Mouse (Mus musculus): ENCODE results near the gene Bahcc1.
A peak's percentile ranks its signal among the peaks of the same experiment; 100 is the strongest.

Gene Bahcc1

DNA sequence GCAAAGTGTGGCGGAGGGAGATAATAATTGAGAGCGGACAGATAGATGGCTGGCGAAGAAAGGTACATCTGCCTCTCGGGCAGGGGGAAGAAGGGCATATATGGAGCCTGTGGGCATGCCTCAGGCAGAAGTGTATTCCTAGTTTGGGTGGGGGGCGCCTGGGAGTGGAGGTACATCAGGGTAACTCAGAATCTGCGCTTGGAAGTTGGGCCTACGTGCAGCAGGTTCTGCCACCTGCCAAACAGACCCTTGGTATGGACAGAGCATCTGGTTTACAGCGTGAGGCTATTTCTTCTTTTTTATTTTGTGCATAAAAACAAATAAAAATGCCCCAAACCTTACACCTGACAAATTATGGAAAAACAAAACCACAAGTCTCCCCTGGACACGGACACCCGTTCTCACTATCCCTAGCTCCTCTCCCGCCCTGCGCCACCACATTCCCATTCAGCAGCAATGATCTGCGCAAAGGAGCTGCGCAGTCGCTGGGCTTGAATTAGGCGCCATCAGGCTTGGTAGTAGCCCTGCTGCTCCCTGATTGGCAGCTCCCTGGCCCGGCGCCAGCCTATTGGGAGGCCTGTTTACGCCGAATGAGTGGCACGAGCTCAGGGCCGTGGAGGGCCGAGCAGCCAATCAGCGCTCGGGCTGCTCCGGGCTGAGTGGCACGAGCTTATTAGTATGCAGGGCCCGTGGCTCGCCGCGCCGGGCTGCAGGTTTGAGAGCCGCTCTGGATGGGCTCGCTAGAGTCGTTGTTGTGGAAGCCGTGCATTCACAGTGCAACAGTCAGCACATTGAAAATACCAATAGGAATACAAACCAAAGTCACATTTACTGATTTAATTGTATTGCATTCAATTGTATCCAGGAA is at the start of gene Bahcc1:
TSS of gene Bahcc1 (plus strand) at position 718 of the 868 bp plus-strand sequence.
- DNase-seq (ENCODE audit: low spot score) = peak; percentile 100

- DNase-seq (ENCODE audit: low spot score) = no peak
These were observed 49.6 kb upstream of the Bahcc1 start for GRCm38 (mm10) chr11:120183180-120183579.

- DNase-seq (ENCODE audit: low spot score) = no peak
These were observed 49.0 kb upstream of the Bahcc1 start for GRCm38 (mm10) chr11:120183708-120184107.

DNA sequence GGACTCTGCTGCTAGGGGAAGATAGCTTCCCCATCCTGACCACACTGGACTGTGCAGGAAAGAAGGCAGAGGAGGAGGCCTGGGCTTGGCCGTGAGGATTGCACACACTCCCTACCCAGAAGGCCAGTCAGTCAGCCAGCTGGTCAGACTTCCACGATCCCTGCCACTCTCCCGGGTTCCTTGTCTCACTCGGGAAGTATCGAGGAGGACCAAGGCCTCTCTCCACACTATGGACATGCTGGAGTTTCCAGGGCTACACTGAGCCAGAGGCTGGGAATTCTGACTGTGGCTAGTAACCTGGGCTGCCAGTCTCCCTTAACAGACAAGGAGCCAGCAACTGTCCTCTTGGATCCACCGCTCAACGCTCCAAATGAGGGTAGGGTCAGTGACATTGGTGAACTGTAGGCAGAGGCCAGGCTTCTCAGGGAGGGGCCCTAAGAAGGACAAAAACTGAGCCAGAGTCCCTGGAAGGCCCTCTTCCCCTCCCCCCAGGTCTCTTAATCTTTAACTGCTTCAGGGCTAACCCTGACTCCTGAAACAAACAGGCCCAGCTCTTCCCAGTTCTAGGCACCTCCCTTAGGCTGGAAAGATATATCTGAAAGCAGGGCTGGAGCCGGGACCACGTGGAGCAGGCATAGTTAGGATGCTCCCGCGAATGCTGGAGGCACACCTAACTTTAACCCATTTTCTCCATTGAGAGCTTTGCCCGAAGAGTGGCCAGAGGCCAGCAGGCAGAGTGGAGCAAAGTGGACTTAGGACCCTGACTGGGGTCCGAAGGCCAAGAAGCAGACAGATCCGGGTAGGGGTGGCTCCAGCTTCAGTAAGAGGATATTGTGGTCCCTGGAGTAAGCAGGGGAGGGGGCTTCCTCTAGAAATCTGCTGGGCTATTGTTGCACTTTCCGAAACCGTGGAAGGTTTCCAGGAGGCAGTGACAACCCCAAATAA is 48.1 kb upstream of the Bahcc1 start:
- no peak for DNase-seq (ENCODE audit: low spot score)

GRCm38 (mm10) chr11:120185316-120186141 is 47.2 kb upstream of the Bahcc1 start:
- DNase-seq (ENCODE audit: low spot score) = no peak

- no peak for DNase-seq (ENCODE audit: low spot score)
These were observed 46.5 kb upstream of the Bahcc1 start for GRCm38 (mm10) chr11:120186145-120186740.

DNA sequence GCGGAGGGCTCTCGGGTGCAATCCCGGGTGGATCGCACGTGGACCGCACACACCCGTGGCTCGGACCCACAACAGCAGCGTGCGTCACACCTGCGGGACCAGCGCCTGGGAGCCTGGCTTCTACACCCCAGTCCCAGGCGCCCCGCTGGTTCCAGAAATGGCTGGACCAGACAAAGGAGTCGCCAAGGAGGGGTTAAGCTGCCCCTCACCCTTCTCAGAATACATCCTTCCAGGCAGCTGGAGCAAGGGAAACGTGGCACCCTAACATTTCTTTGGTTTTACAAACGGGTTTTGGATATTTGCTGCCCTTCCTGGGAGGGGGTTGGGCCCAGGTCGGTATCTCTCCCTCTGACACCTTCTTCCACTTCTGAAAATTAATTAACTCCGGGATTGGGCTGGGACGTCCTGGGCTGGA is 45.9 kb upstream of the Bahcc1 start:
- DNase-seq (ENCODE audit: low spot score) = peak; percentile 17

- DNase-seq (ENCODE audit: low spot score) = peak; percentile 28
These were observed 45.3 kb upstream of the Bahcc1 start for GRCm38 (mm10) chr11:120187236-120188101.

DNA sequence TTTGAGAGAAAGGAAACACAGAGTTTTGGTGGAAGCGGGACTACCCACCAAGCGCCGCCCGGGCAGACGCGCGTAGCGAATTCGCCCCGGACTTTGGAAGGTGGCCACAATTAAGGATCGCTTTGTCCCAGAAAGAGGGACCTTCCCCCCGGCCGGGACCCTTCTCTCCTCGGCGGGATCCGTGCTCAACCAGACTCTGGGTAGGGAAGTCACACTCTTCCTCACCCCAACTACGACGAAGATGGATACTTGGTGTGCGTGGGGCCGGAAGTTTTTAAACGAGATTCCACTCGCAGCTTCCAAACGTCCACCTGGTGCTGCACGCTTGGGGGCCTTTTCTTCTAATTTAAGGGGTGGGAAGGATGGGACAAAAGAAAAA is 44.7 kb upstream of the Bahcc1 start:
- DNase-seq (ENCODE audit: low spot score) = peak; percentile 50

DNA sequence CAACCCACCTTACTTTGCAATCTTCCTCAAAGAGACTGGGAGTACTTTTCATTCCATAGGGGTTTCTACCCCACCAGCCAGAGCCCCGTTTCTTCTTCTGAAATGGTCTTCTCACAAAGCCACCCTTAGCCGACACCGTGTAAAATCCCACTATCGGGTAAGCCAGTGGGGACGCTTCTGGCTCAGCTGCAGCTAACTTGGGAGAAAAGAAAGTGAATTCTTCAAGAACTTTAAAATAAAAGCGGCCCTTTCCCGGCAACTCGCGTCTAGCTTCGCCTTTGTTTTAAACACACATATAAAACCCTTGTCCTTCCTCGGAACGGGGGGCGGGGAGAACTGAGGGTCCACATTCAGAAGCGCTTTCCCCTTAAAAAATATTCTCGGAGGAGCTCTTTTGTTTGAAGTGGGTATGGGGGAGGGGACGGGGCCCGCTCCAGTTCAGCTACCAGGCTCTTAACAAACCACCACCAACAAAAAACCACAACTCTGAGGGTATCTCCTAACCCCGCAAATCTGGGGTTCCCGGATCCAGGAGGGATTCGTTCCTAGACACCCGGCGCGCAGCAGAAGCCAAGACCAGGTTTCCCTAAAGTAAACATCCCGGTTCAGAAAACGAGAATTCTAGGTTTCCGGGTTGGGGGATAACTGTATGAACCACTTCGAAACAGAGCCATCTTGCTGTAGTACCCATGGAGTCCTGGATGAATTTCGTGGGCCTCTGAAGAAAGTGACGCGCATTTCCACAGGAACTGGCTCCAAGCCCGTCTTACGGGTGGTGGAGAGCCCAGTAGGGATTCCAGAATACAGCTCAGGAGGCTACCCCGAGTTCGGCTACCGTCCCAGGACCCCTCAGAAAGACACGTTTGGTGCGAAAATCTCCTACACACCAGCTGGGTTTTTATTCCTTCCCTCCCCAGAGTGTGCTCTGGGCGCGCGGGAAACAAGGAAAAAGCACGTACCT is 44.0 kb upstream of the Bahcc1 start:
- DNase-seq (ENCODE audit: low spot score) = peak; percentile 58

GRCm38 (mm10) chr11:120189459-120190312 is 43.1 kb upstream of the Bahcc1 start:
- peak; percentile 95 for DNase-seq (ENCODE audit: low spot score)

DNA sequence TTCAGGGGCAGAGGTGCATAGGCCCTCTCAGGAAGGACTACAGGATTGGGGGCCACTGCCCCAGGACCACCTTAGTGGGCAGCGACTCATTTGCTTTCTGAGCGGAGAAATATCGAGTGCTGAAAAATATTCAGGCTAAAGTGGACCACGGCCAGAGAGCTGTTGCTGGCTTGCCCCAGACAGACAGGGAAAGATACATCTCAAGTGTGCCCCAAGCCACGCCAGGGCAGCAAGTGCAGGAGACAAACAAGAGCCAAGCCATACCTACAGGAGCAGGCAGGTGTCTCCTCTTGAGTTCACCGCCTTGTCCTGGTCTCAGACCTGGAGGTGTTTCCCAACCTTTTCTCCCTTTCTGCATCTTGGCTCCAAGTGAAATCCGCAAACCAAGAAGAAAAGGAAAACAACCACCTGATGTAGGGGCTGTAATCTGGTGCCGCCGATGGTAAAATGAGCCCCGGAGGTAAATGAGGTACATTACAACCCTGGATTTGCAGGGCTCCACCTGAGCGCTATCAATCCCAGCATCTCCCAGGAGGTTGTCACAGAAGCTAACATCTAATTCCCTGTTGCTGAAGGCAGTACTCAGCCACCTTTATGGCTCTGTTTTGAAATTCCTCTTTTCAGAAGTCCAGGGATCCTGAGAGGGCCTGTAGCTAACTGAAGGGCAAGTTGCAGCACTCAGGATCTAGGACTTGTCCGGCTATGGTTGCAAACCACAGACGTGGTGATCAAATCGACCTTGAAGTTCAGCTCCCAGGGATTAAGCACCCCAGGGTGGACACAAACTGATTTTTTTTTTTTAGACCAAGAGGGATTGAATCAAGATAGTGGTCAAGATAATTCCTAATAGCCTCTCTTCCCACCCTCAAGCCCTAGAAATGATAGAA is 42.0 kb upstream of the Bahcc1 start:
- no peak for DNase-seq (ENCODE audit: low spot score)

- no peak for DNase-seq (ENCODE audit: low spot score)
These were observed 33.9 kb upstream of the Bahcc1 start for GRCm38 (mm10) chr11:120198831-120199230.

GRCm38 (mm10) chr11:120199766-120200165 is 33.0 kb upstream of the Bahcc1 start:
- DNase-seq (ENCODE audit: low spot score) = no peak

DNA sequence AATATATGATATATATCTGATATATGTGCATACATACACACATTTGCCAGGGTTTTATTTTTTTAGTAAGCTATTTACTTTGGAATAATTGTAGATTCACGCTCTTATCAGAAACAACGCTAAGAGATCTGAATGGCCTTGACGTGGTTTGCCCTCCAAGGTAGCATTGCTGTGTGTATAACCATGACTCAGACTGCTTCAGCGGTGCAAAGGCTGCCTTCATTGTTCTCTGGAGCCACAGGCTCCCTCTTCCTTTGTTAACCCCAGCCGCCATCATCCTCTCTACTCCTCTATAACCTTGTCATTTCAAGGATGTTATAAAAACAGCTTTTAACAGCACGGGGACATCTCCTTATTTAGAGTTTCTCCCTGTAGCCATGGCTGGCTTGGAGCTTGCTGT is 32.1 kb upstream of the Bahcc1 start:
- DNase-seq (ENCODE audit: low spot score) = no peak

DNA sequence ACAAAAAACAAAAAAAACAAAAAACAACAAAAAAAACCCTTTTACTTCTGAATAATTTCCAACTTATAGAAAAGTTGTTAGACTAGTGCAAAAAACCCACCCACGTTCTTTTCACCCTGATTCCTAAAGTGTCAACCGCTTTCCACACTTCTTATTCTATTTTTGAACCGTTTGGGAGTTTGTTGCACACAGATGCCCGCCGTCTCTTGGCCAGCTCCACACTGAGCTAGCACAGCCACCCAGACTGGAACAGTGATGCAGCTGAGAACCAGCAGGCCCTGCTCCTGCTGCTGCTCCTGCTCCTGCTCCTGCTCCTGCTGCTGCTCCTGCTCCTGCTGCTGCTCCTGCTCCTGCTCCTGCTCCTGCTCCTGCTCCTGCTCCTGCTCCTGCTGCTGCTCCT is 28.5 kb upstream of the Bahcc1 start:
- no peak for DNase-seq (ENCODE audit: low spot score)

DNA sequence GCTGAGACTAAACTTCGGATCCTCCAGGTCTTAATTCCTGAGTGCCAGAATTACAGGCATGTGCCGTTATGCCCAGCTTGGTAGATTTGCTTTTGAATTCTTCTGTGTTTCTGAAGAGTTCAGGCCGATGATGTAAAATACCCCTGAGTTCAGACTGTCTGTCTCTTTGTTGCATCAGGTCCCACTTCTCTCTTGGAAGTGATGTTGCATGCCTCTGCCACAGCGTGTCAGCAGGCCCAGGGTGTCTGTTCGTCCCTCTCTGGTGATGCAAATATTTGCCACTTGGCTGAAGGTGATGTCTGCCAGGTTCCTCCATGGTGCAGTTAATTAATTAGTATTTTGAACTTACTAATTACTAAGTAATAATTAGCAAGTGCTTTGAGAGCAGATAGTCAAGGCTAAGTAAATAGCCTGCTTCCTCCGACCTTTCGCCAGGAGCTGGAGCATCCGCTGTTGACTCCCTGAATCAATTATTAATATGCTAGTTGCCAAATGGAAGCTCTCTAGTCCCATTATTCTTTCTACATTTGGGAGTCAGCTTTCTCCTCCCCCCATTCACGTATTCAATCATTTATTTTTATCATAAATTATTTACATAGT is 26.6 kb upstream of the Bahcc1 start:
- no peak for DNase-seq (ENCODE audit: low spot score)
